Comparison of ENCODE assay signal across 8 mouse cellular contexts in genomic region chr10:13429766-13430165, GRCm38 (mm10). TPM values are rescaled to one million over a fixed set of nuclear protein-coding genes. Genes with fewer than 3 reads are reported as not detected.
DNase-seq lines count a peak whose midpoint lies in the region; ATAC-seq and TF ChIP-seq lines count a peak whose summit lies in the region.

No protein-coding gene starts in this region.

- no peaks in the 10 kb centered on the region; the same call in 1 of the 2 replicates for H3K27me3 ChIP-seq in cerebellum, adult 2 months (ENCODE audit: control insufficient read depth, insufficient read depth, low read length)
- no peaks in the 10 kb centered on the region for H3K27me3 ChIP-seq in limb, embryonic 10.5 days (ENCODE audit: low read depth, poor library complexity, severe bottlenecking)

- no peaks in the 10 kb centered on the region for H3K4me1 ChIP-seq in cerebellum, adult 2 months (ENCODE audit: control insufficient read depth, insufficient read depth, low read length)
- peaks cover 21% of the 10 kb centered on the region for H3K4me1 ChIP-seq in limb, embryonic 10.5 days

- peak; percentile 61 for DNase-seq in urinary bladder, postnatal 14 days (ENCODE audit: low spot score)
- no peak for DNase-seq in urinary bladder, adult 2 months (ENCODE audit: low spot score)
- DNase-seq in cerebellum, adult 2 months, result peak; percentile 49 to 65
- peak; percentile 58 to 62 for DNase-seq in frontal cortex, postnatal 25 days (ENCODE audit: low spot score in 2 of 2)
- peak; percentile 73 for DNase-seq in limb, embryonic 10.5 days (ENCODE audit: low spot score)
- DNase-seq in natural killer cell, adult 2 months (ENCODE audit: low spot score in 2 of 2), result peak; percentile 19 to 50
- DNase-seq in thymus, postnatal 0 days (ENCODE audit: low spot score), result peak; percentile 63

- 16% methylated on average over 5 of the region's 5 CpGs for WGBS in cerebellum, adult 2 months
- 20% methylated on average over 5 of the region's 5 CpGs for WGBS in limb, embryonic 10.5 days

- peak; percentile 79 for TF ChIP-seq CTCF in cerebellum, adult 2 months (IDR thresholded peaks at IDR 0.05; ENCODE audit: borderline replicate concordance, insufficient read depth, low read depth, low read length)

- H3K9me3 ChIP-seq in limb, embryonic 10.5 days (replicated peaks), result no peaks in the 10 kb centered on the region

- no peak overlapping the region for H3K27ac ChIP-seq in cerebellum, adult 2 months (ENCODE audit: insufficient read depth, low read length)
- H3K27ac ChIP-seq in limb, embryonic 10.5 days, result no peak overlapping the region

- TF ChIP-seq POLR2A in cerebellum, adult 2 months (IDR thresholded peaks at IDR 0.05; ENCODE audit: borderline replicate concordance, insufficient read depth, low read length), result no peak

- H3K4me3 ChIP-seq in cerebellum, adult 2 months (replicated peaks; ENCODE audit: insufficient read depth, low read depth, low read length), result no peak overlapping the region
- H3K4me3 ChIP-seq in limb, embryonic 10.5 days, result no peak overlapping the region

- ATAC-seq in inflammation-experienced regulatory T-cells, adult 6 months, result peak; percentile 90

- H3K36me3 ChIP-seq in limb, embryonic 10.5 days, result no peaks in the 10 kb centered on the region

RNA-seq across cellular contexts. Expression of gene Phactr2, which starts 44.4 kb away (rescaled TPM):
- polyA plus RNA-seq in urinary bladder, adult 2 months (2012; rRNA removed), result 13.9 and 20.8 TPM in 2 replicates
- polyA plus RNA-seq in cerebellum, adult 2 months (2012; rRNA removed), result 11.9 and 13.0 TPM in 2 replicates
- polyA plus RNA-seq in inflammation-experienced regulatory T-cells, adult 6 months (2017; shearing (Covaris generic)), result 1 to 10 TPM; 3.6 to 4.7 (median 3.9) TPM
- polyA plus RNA-seq in limb, embryonic 10.5 days (2016; fragmentation: Nextera tagmentation; extraction: Ambion mirVana), result 16.2 and 21.3 TPM in 2 replicates
- 6.8 and 7.0 TPM in 2 replicates for polyA plus RNA-seq in thymus, postnatal 0 days (2015; fragmentation: Nextera tagmentation; extraction: Ambion mirVana)
